Mouse (Mus musculus) lung, embryonic 15.5 days (tissue): ENCODE data around the gene Kif2b. TPM values are rescaled to one million over a fixed set of nuclear protein-coding genes. Genes with fewer than 3 reads are reported as not detected.

Experiments
- ATAC-seq: fragments of 200-750 bp; cut with Nextera tagmentation; 2 replicates; pipeline ENCODE4 v1.8.0; 2017; ENCODE audit warnings: moderate number of reproducible peaks, borderline replicate concordance; ENCODE audit not compliant: low FRiP score, low TSS enrichment; ENCODE audit errors: extremely low read depth
- H3K27ac ChIP-seq: fragments of 300-500 bp; sonication (generic); 2 replicates; pipeline ENCODE4 v1.5.1; 2015; ENCODE audit warnings: moderate library complexity, mild to moderate bottlenecking, inconsistent platforms
- H3K27me3 ChIP-seq: fragments of 300-500 bp; sonication (generic); 2 replicates; pipeline ENCODE4 v1.6.1; 2015; ENCODE audit warnings: inconsistent platforms
- H3K36me3 ChIP-seq: fragments of 300-500 bp; sonication (generic); 2 replicates; pipeline ENCODE4 v1.6.1; 2015; ENCODE audit warnings: inconsistent platforms
- H3K4me1 ChIP-seq: fragments of 300-500 bp; sonication (generic); 2 replicates; pipeline ENCODE4 v1.6.1; 2015; ENCODE audit warnings: inconsistent platforms
- H3K4me2 ChIP-seq: fragments of 300-500 bp; sonication (generic); 2 replicates; pipeline ENCODE4 v1.6.1; 2015; ENCODE audit warnings: inconsistent platforms, mild to moderate bottlenecking, moderate library complexity
- H3K4me3 ChIP-seq: fragments of 300-500 bp; sonication (generic); 2 replicates; pipeline ENCODE4 v1.5.1; 2015; ENCODE audit warnings: mild to moderate bottlenecking, inconsistent platforms
- H3K9ac ChIP-seq: fragments of 300-500 bp; sonication (generic); 2 replicates; pipeline ENCODE4 v1.6.1; 2015; ENCODE audit warnings: inconsistent platforms
- H3K9me3 ChIP-seq: fragments of 300-500 bp; sonication (generic); 2 replicates; pipeline ENCODE4 v1.6.1; 2016; ENCODE audit warnings: inconsistent platforms
- WGBS: fragments of 180-500 bp; shearing (Covaris S2); methylation state at CpG from one replicate; pipeline ENCODE4 v1.1.7; 2015; 5-methylcytosine and 5-hydroxymethylcytosine counted together
- polyA plus RNA-seq: library from polyadenylated mRNA; unstranded; fragments of >200 nt; fragmentation: Nextera tagmentation; extraction: Ambion mirVana; gene quantifications from 2 replicates; pipeline ENCODE4 v1.2.1, GENCODE M21; 2015

The Kif2b gene
- polyA plus RNA-seq: not detected in 2 replicates

GRCm38 (mm10) chr11:91577317-91577716 lies at the start of gene Kif2b:
Gene Kif2b, minus strand, starts transcription at chr11:91577558.
- Histone ChIP-seq H3K9me3 (no peaks in the 10 kb centered on the region), H3K4me3 (no peak within 1 kb of the TSS), H3K27me3 (no peaks in the 10 kb centered on the region), H3K4me1 (no peaks in the 10 kb centered on the region), H3K9ac (no peak within 1 kb of the TSS), H3K4me2 (no peak within 1 kb of the TSS), H3K27ac (no peak within 1 kb of the TSS), H3K36me3 (no peaks in the 10 kb centered on the region)
- ATAC-seq: no peak
- 83% methylated on average over 9 of the region's 9 CpGs for WGBS

- H3K27ac ChIP-seq: no peak overlapping the region
- no peak overlapping the region for H3K4me3 ChIP-seq
- H3K4me1 ChIP-seq: no peaks in the 10 kb centered on the region
- WGBS: 40% methylated on average over 3 of the region's 3 CpGs
- no peaks in the 10 kb centered on the region for H3K36me3 ChIP-seq
- no peak overlapping the region for H3K4me2 ChIP-seq
- no peaks in the 10 kb centered on the region for H3K9me3 ChIP-seq
- H3K27me3 ChIP-seq: no peaks in the 10 kb centered on the region
- H3K9ac ChIP-seq: no peak overlapping the region
- ATAC-seq: no peak
Observed at GRCm38 (mm10) chr11:91593088-91593487, 15.7 kb upstream of the Kif2b start.

- no peak for ATAC-seq
- Histone ChIP-seq H3K27ac (no peak overlapping the region), H3K4me3 (no peak overlapping the region), H3K27me3 (no peaks in the 10 kb centered on the region), H3K4me1 (no peaks in the 10 kb centered on the region), H3K9me3 (no peaks in the 10 kb centered on the region), H3K36me3 (no peaks in the 10 kb centered on the region), H3K4me2 (no peak overlapping the region), H3K9ac (no peak overlapping the region)
- 90% methylated on average over 19 of the region's 19 CpGs for WGBS
Observed at GRCm38 (mm10) chr11:91576856-91577255, 502 bp downstream of the Kif2b start.

- no peaks in the 10 kb centered on the region for H3K4me1 ChIP-seq
- no peak overlapping the region for H3K9ac ChIP-seq
- no peak for ATAC-seq
- no peaks in the 10 kb centered on the region for H3K36me3 ChIP-seq
- WGBS: 84% methylated on average over 8 of the region's 8 CpGs
- no peak overlapping the region for H3K27ac ChIP-seq
- no peak overlapping the region for H3K4me2 ChIP-seq
- H3K9me3 ChIP-seq: no peaks in the 10 kb centered on the region
- H3K27me3 ChIP-seq: no peaks in the 10 kb centered on the region
- no peak overlapping the region for H3K4me3 ChIP-seq
Observed at GRCm38 (mm10) chr11:91575406-91575805, 2.0 kb downstream of the Kif2b start.

GRCm38 (mm10) chr11:91574477-91574876 lies 2.9 kb downstream of the Kif2b start:
- no peaks in the 10 kb centered on the region for H3K9me3 ChIP-seq
- H3K9ac ChIP-seq: no peak overlapping the region
- H3K36me3 ChIP-seq: no peaks in the 10 kb centered on the region
- ATAC-seq: no peak
- no peak overlapping the region for H3K4me2 ChIP-seq
- H3K27me3 ChIP-seq: no peaks in the 10 kb centered on the region
- H3K4me1 ChIP-seq: no peaks in the 10 kb centered on the region
- H3K27ac ChIP-seq: no peak overlapping the region
- WGBS: 65% methylated on average over 3 of the region's 3 CpGs
- H3K4me3 ChIP-seq: no peak overlapping the region

- Histone ChIP-seq H3K27ac (no peak overlapping the region), H3K27me3 (no peaks in the 10 kb centered on the region), H3K9ac (no peak overlapping the region), H3K4me3 (no peak overlapping the region), H3K4me1 (no peaks in the 10 kb centered on the region), H3K36me3 (no peaks in the 10 kb centered on the region), H3K9me3 (no peaks in the 10 kb centered on the region), H3K4me2 (no peak overlapping the region)
- 68% methylated on average over 4 of the region's 4 CpGs for WGBS
- no peak for ATAC-seq
Observed at GRCm38 (mm10) chr11:91530737-91531136, 46.6 kb downstream of the Kif2b start.
